Mouse (Mus musculus): ENCODE data around the gene Csgalnact2. TPM values are rescaled to one million over a fixed set of nuclear protein-coding genes. Genes with fewer than 3 reads are reported as not detected.

Csgalnact2 gene
- total RNA-seq (2021) = 10 to 100 TPM in 1 of 2 experiments, 1 to 10 TPM in 1; 9.7 to 10.5 TPM
- long read RNA-seq, experiment 1, partial matches to known transcripts = 0 of 4 reads
- long read RNA-seq, experiment 1, other reads (novel, unspliced or antisense) = 1 of 4 reads
- long read RNA-seq, experiment 2, transcript Csgalnact2-201 (8 exons, 3,661 nt) = major isoform, 8 of 18 reads
- long read RNA-seq, experiment 2, partial matches to known transcripts = 4 of 18 reads
- long read RNA-seq, experiment 2, other reads (novel, unspliced or antisense) = 6 of 18 reads

- Histone ChIP-seq H3K27ac (peak within 1 kb of the TSS; percentile 92), H3K4me3 (peak within 1 kb of the TSS; percentile 68)
- peak; percentile 93 to 94 for DNase-seq (ENCODE audit: low spot score in 2 of 2)
- peak; percentile 44 for TF ChIP-seq CTCF (conservative IDR thresholded peaks at IDR 0.05)
Observed at GRCm38 (mm10) chr6:118138731-118139709, at the start of gene Csgalnact2. Csgalnact2 (minus strand) TSS chr6:118139140.

- TF ChIP-seq CTCF (conservative IDR thresholded peaks at IDR 0.05) = no peak
- Histone ChIP-seq H3K27ac (no peak overlapping the region), H3K4me3 (no peak overlapping the region)
- no peak for DNase-seq (ENCODE audit: low spot score in 2 of 2)
Observed at GRCm38 (mm10) chr6:118188599-118188998, 49.7 kb upstream of the Csgalnact2 start.

DNA sequence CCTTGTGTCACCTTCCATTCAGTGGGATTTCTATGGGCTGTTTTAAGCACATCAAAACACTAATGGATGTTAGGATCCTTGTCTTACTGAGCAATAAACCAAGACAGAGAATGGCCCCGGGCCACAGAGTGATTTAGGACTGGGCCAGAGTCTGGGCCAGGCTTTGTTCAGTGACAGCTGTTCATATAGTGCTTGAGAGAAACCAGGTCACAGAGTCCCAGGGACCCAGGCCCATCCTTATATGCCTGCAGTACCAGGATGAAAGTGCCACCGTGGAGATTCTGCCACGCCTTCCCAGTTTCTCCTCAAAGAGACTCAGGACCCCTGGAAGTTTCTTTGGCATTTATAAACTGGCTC is 48.3 kb upstream of the Csgalnact2 start:
- DNase-seq (ENCODE audit: low spot score in 2 of 2) = no peak
- H3K27ac ChIP-seq = no peak overlapping the region
- no peak for TF ChIP-seq CTCF (conservative IDR thresholded peaks at IDR 0.05)
- no peak overlapping the region for H3K4me3 ChIP-seq

GRCm38 (mm10) chr6:118186620-118187284 is 47.8 kb upstream of the Csgalnact2 start:
- Histone ChIP-seq H3K27ac (no peak overlapping the region), H3K4me3 (no peak overlapping the region)
- DNase-seq (ENCODE audit: low spot score in 2 of 2) = no peak
- no peak for TF ChIP-seq CTCF (conservative IDR thresholded peaks at IDR 0.05)

GRCm38 (mm10) chr6:118184126-118184525 is 45.2 kb upstream of the Csgalnact2 start:
- DNase-seq (ENCODE audit: low spot score in 2 of 2) = no peak
- TF ChIP-seq CTCF (conservative IDR thresholded peaks at IDR 0.05) = no peak
- no peak overlapping the region for H3K27ac ChIP-seq
- H3K4me3 ChIP-seq = no peak overlapping the region

DNA sequence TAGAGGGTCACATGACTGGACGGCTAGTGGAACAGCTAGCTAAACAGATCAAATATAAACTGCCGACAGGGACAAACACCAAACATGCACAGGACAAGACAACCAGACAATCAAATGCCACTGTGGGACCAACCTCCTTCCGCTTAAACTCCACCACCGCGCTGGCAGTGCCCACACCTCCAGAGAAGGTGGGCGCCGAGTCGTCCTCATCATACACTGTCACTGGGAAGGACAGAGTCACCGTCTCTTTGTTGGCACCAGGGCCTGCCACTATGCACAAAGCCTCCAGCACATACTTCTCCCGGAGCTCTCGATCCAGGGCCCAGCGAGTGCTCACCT is 41.1 kb upstream of the Csgalnact2 start:
- no peak overlapping the region for H3K4me3 ChIP-seq
- no peak for TF ChIP-seq CTCF (conservative IDR thresholded peaks at IDR 0.05)
- no peak overlapping the region for H3K27ac ChIP-seq
- no peak for DNase-seq (ENCODE audit: low spot score in 2 of 2)

DNA sequence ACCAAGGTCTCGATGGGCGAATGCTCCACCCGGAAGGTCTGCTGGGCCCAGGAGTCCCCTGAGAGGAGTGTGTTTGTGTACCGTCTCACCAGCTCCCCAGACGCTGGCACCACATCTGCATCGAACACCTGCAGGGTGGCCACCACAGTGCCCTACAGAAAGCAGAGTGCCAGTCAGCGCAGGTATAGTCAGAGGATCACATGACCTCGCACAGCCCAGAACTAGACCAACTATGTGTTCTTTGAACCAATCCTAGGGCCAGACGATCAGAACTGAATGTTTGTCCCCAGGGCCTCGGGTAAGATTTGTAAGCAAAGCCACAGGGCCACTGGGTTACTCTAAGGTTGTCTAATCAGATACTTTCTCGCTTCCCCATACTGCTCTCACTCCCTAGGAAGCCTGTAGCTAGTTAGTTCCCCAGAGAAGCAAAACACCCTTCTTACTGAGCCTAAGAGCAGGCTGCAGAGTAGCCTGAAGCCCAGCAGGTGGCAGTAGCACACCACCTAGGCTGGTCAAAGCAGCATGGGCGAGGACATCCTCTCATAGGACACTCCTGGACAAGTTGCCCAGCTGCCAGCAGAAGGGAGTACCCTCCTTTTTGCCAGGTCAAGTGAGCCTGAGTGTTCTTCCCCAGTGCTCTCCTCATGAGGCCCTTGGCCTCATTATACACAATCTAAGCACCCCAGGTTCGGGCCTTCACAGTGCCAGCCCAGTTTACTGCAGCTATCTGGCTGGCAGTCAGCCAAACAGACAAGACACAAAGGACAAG is 40.6 kb upstream of the Csgalnact2 start:
- no peak overlapping the region for H3K27ac ChIP-seq
- TF ChIP-seq CTCF (conservative IDR thresholded peaks at IDR 0.05) = peak; percentile 99
- peak; percentile 65 to 75 for DNase-seq (ENCODE audit: low spot score in 2 of 2)
- H3K4me3 ChIP-seq = no peak overlapping the region

- no peak for DNase-seq (ENCODE audit: low spot score in 2 of 2)
- H3K27ac ChIP-seq = no peak overlapping the region
- no peak for TF ChIP-seq CTCF (conservative IDR thresholded peaks at IDR 0.05)
- H3K4me3 ChIP-seq = no peak overlapping the region
Observed at GRCm38 (mm10) chr6:118173975-118174328, 35.0 kb upstream of the Csgalnact2 start.

DNA sequence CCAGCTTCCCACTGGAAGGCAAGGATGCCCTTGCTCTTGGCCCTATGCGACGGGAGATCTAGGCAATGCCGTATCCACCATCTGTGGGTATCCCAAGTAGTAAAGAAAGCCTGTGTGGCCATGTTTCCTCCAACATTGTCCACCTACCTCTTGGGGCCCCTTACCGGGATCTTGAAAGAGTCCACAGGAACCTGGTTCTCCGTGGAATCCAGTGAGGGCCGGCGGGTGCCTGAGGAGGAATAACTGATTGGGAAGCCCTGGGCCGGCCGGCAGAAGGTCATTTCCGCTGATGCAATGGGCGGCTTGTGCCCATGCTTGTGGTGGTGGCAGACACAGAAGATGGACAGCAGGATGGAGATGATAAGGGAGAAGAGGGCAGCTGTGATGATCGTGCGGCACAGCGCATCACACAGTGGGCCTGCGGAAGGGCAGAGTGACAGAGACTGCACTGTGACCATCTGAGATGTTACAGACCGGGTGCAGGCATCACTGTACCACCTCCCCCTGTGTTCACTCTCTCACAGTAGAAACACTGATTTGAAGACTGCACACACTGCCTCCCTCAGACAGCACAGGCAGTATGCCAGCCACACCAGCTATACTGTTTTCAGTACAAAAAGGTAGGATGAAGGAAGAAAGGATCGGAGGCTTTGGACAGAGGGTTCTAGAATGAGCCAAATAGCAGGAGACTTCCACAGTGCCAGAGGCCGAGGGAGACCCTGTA is 34.5 kb upstream of the Csgalnact2 start:
- H3K27ac ChIP-seq = no peak overlapping the region
- DNase-seq (ENCODE audit: low spot score in 2 of 2) = no peak
- TF ChIP-seq CTCF (conservative IDR thresholded peaks at IDR 0.05) = no peak
- no peak overlapping the region for H3K4me3 ChIP-seq

- no peak overlapping the region for H3K27ac ChIP-seq
- TF ChIP-seq CTCF (conservative IDR thresholded peaks at IDR 0.05) = no peak
- DNase-seq (ENCODE audit: low spot score in 2 of 2) = no peak
- no peak overlapping the region for H3K4me3 ChIP-seq
Observed at GRCm38 (mm10) chr6:118171386-118171785, 32.4 kb upstream of the Csgalnact2 start.

GRCm38 (mm10) chr6:118168106-118168505 is 29.2 kb upstream of the Csgalnact2 start:
- Histone ChIP-seq H3K4me3 (no peak overlapping the region), H3K27ac (no peak overlapping the region)
- TF ChIP-seq CTCF (conservative IDR thresholded peaks at IDR 0.05) = no peak
- no peak for DNase-seq (ENCODE audit: low spot score in 2 of 2)

DNA sequence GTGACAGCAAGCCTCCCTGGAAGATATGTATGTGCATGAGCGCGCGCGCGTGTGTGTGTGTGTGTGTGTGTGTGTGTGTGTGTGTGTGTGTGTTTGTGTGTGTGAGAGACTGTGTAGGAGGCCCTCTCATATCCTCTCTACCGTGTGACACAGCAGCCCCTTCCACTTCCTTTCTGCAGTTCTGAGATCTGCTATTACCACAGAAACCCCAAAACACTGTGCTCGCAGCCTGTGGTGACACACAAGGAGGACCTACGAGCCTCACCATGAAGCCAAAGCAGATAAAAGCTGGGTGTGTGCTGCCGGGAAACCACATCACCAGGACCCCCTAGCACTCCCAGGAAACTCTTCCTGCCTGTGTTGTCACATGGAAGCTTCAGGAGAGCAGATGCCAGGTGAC is 28.1 kb upstream of the Csgalnact2 start:
- H3K27ac ChIP-seq = no peak overlapping the region
- no peak for TF ChIP-seq CTCF (conservative IDR thresholded peaks at IDR 0.05)
- H3K4me3 ChIP-seq = no peak overlapping the region
- no peak for DNase-seq (ENCODE audit: low spot score in 2 of 2)

All from layer of hippocampus, adult 2 months (tissue).